Mouse (Mus musculus) hindbrain, postnatal 0 days (tissue): ENCODE data around the gene Meis1. TPM values are rescaled to one million over a fixed set of nuclear protein-coding genes. Genes with fewer than 3 reads are reported as not detected.

Experiments
- ATAC-seq: fragments of 200-750 bp; cut with Nextera tagmentation; 2 replicates; pipeline ENCODE4 v1.8.0; 2017; ENCODE audit warnings: mild to moderate bottlenecking, moderate TSS enrichment, moderate library complexity
- DNase-seq: peaks from one replicate; pipeline ENCODE4 v3.0.0-alpha.2; 2015; ENCODE audit warnings: low spot score
- H3K27ac ChIP-seq: fragments of 300-500 bp; sonication (generic); 2 replicates; pipeline ENCODE4 v1.5.1; 2014; ENCODE audit warnings: mild to moderate bottlenecking
- H3K27me3 ChIP-seq: fragments of 300-500 bp; sonication (generic); 2 replicates; pipeline ENCODE4 v1.6.1; 2014; ENCODE audit warnings: low read length, mixed read lengths; ENCODE audit not compliant: insufficient read depth
- H3K36me3 ChIP-seq: fragments of 300-500 bp; sonication (generic); 2 replicates; pipeline ENCODE4 v1.6.1; 2014; ENCODE audit warnings: low read length, mixed read lengths; ENCODE audit not compliant: insufficient read depth
- H3K4me1 ChIP-seq: fragments of 300-500 bp; sonication (generic); 2 replicates; pipeline ENCODE4 v1.6.1; 2014; ENCODE audit warnings: antibody characterized with exemption, low read length, mixed read lengths; ENCODE audit not compliant: insufficient read depth
- H3K4me2 ChIP-seq: fragments of 300-500 bp; sonication (generic); 2 replicates; pipeline ENCODE4 v1.6.1; 2014; ENCODE audit warnings: low read depth, mild to moderate bottlenecking, low read length, moderate library complexity, mixed read lengths
- H3K4me3 ChIP-seq: fragments of 300-500 bp; sonication (generic); 2 replicates; pipeline ENCODE4 v1.5.1; 2014; ENCODE audit warnings: low read length
- H3K9ac ChIP-seq: fragments of 300-500 bp; sonication (generic); replicated peaks from 2 replicates; pipeline ENCODE4 v1.6.1; 2014; ENCODE audit warnings: mild to moderate bottlenecking, low read length, moderate library complexity, mixed read lengths
- H3K9me3 ChIP-seq: fragments of 300-500 bp; sonication (generic); 2 replicates; pipeline ENCODE4 v1.6.1; 2016; ENCODE audit warnings: low read length, mixed read lengths
- CTCF ChIP-seq: IDR thresholded peaks from 2 replicates; pipeline ENCODE4 v1.5.1; 2016; ENCODE audit warnings: antibody characterized with exemption, control low read depth, low read depth
- WGBS: fragments of 180-500 bp; shearing (Covaris S2); extraction: QIAGEN DNeasy Blood & Tissue Kit; methylation state at CpG from one replicate; pipeline ENCODE4 v1.1.7; 2014; 5-methylcytosine and 5-hydroxymethylcytosine counted together
- polyA plus RNA-seq: library from polyadenylated mRNA; unstranded; fragments of >200 nt; fragmentation: Nextera tagmentation; extraction: Ambion mirVana; gene quantifications from 2 replicates; pipeline ENCODE4 v1.2.1, GENCODE M21; 2015
- total RNA-seq: library from RNA; depleted of rRNA; stranded (reverse); fragments of >200 nt; gene quantifications from 2 replicates; pipeline ENCODE4 v1.2.3, GENCODE M21; 2014

Gene Meis1
- total and polyA plus RNA-seq, 2 experiments from 2014 or later: 99.4 to 112 TPM

DNA sequence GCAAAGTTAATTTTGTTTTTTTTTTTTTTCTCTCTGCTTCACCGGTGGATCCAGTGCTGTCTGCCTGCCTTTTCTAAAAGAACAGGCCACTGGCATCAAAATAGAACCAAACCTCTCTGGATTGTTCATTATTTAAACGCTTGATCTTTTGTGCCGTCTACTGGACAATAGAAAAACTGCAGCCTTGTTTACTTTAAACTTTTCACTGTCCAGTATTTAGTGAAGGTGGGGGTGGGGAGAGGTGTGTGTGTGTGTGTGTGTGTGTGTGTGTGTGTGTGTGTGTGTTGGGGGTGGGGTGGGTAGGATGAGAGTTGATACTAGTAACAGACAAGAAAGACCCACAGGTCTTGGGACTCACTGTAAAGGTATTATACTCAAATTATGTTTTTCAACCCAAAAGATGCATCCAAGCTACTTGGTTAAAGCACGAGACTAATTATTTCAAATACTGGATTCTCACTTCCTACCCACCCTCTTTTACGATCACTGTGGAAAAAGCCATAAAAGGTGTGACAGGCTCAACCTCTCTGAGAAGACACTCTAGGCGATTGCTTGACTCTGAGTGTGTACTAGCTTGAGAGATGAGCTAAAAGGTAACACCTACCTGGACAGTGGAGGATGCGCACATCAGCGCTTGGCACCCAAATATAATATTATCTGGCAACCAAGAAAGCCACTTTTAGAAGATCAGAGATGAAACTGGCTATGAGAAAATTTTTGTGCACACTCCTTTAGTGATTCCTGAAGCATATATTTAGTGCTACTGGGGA, 5.9 kb upstream of the Meis1 start:
- Histone ChIP-seq H3K4me2 (no peak overlapping the region), H3K4me3 (no peak overlapping the region), H3K9ac (no peak overlapping the region), H3K27me3 (no peaks in the 10 kb centered on the region), H3K36me3 (no peaks in the 10 kb centered on the region), H3K4me1 (peaks cover 10% of the 10 kb centered on the region; the same call in 1 of the 2 replicates), H3K9me3 (no peaks in the 10 kb centered on the region), H3K27ac (no peak overlapping the region)
- 37% methylated on average over 8 of the region's 8 CpGs for WGBS
- peak; percentile 68 for TF ChIP-seq CTCF
- ATAC-seq (no peak), DNase-seq (peak; percentile 87)

- Histone ChIP-seq H3K36me3 (no peaks in the 10 kb centered on the region), H3K9ac (no peak overlapping the region), H3K4me2 (no peak overlapping the region), H3K27ac (no peak overlapping the region), H3K9me3 (no peaks in the 10 kb centered on the region), H3K4me3 (no peak overlapping the region), H3K4me1 (peaks cover 10% of the 10 kb centered on the region; the same call in 1 of the 2 replicates), H3K27me3 (no peaks in the 10 kb centered on the region)
- no peak for DNase-seq
- no peak for TF ChIP-seq CTCF
- no peak for ATAC-seq
- 43% methylated on average over 5 of the region's 5 CpGs for WGBS
Observed at GRCm38 (mm10) chr11:19023356-19023755, 4.6 kb upstream of the Meis1 start.

GRCm38 (mm10) chr11:19022576-19022975, 3.8 kb upstream of the Meis1 start:
- no peaks in the 10 kb centered on the region for H3K36me3 ChIP-seq
- H3K27me3 ChIP-seq: no peaks in the 10 kb centered on the region
- WGBS: 55% methylated on average over 2 of the region's 2 CpGs
- DNase-seq (no peak), ATAC-seq (no peak)
- H3K27ac ChIP-seq: no peak overlapping the region
- peaks cover 10% of the 10 kb centered on the region; the same call in 1 of the 2 replicates for H3K4me1 ChIP-seq
- no peak overlapping the region for H3K9ac ChIP-seq
- no peak for TF ChIP-seq CTCF
- H3K9me3 ChIP-seq: no peaks in the 10 kb centered on the region
- H3K4me3 ChIP-seq: no peak overlapping the region
- peak overlapping the region; percentile 19; the same call in 1 of the 2 replicates for H3K4me2 ChIP-seq

- H3K4me3 ChIP-seq: peak overlapping the region; percentile 72
- 3% methylated on average over 28 of the region's 28 CpGs for WGBS
- no peaks in the 10 kb centered on the region for H3K36me3 ChIP-seq
- ATAC-seq: no peak; the same call in 1 of the 2 replicates
- no peak for TF ChIP-seq CTCF
- peak; percentile 68 for DNase-seq
- peak overlapping the region; percentile 78 for H3K4me2 ChIP-seq
- no peaks in the 10 kb centered on the region for H3K9me3 ChIP-seq
- peaks cover 4% of the 10 kb centered on the region; the same call in 1 of the 2 replicates for H3K4me1 ChIP-seq
- peak overlapping the region; percentile 99 for H3K27ac ChIP-seq
- peak overlapping the region; percentile 97 for H3K9ac ChIP-seq
- H3K27me3 ChIP-seq: no peaks in the 10 kb centered on the region
Observed at GRCm38 (mm10) chr11:19020951-19021710, 2.3 kb upstream of the Meis1 start.

GRCm38 (mm10) chr11:19020371-19020824, 1.6 kb upstream of the Meis1 start:
- H3K9me3 ChIP-seq: no peaks in the 10 kb centered on the region
- peak; percentile 40 for TF ChIP-seq CTCF
- H3K4me1 ChIP-seq: no peaks in the 10 kb centered on the region; the same call in 1 of the 2 replicates
- peak overlapping the region; percentile 99 for H3K27ac ChIP-seq
- peak overlapping the region; percentile 78 for H3K4me2 ChIP-seq
- peak overlapping the region; percentile 72 for H3K4me3 ChIP-seq
- H3K9ac ChIP-seq: peak overlapping the region; percentile 97
- WGBS: under 1% methylated on average over 25 of the region's 25 CpGs
- ATAC-seq: peak; percentile 89
- no peaks in the 10 kb centered on the region for H3K36me3 ChIP-seq
- no peaks in the 10 kb centered on the region for H3K27me3 ChIP-seq
- DNase-seq: peak; percentile 98

- peak; percentile 10; the same call in 1 of the 2 replicates for ATAC-seq
- DNase-seq: peak; percentile 66
Observed at GRCm38 (mm10) chr11:19019204-19020171, 703 bp upstream of the Meis1 start.

More at GRCm38 (mm10) chr11:19019204-19020171, 703 bp upstream of the Meis1 start:
- Histone ChIP-seq H3K4me3 (peak overlapping the region; percentile 72), H3K27me3 (no peaks in the 10 kb centered on the region), H3K27ac (peak overlapping the region; percentile 99), H3K9ac (peak overlapping the region; percentile 97), H3K4me2 (peak overlapping the region; percentile 78), H3K36me3 (no peaks in the 10 kb centered on the region), H3K4me1 (no peaks in the 10 kb centered on the region; the same call in 1 of the 2 replicates), H3K9me3 (no peaks in the 10 kb centered on the region)
- TF ChIP-seq CTCF: no peak
- WGBS: 0% methylated on average over 66 of the region's 67 CpGs
